Mouse (Mus musculus): ENCODE results near the gene Cldn10. TPM values are rescaled to one million over a fixed set of nuclear protein-coding genes. Genes with fewer than 3 reads are reported as not detected.

The Cldn10 gene
- polyA plus RNA-seq, 1 experiment from 2014 or later: 60.4 TPM

GRCm38 (mm10) chr14:118793416-118793815 is 5.7 kb downstream of the Cldn10 start:
- Histone ChIP-seq H3K4me3 (replicated peaks; ENCODE audit: low read length) (no peak overlapping the region), H3K4me1 (ENCODE audit: control insufficient read depth, insufficient read depth, low read length) (peaks cover 8% of the 10 kb centered on the region; the same call in 1 of the 2 replicates), H3K27me3 (ENCODE audit: control insufficient read depth, insufficient read depth, low read length) (no peaks in the 10 kb centered on the region), H3K9ac (ENCODE audit: low read length) (no peak overlapping the region), H3K4me2 (ENCODE audit: low read depth, low read length) (no peak overlapping the region), H3K36me3 (ENCODE audit: control insufficient read depth, insufficient read depth, low read length) (no peaks in the 10 kb centered on the region), H3K9me3 (replicated peaks; ENCODE audit: control insufficient read depth, low read length) (no peaks in the 10 kb centered on the region), H3K27ac (ENCODE audit: low read length) (no peak overlapping the region)
- no peak for ATAC-seq (ENCODE audit: insufficient read depth, low FRiP score)
- 87% methylated on average over 6 of the region's 6 CpGs for whole genome bisulfite sequencing

DNA sequence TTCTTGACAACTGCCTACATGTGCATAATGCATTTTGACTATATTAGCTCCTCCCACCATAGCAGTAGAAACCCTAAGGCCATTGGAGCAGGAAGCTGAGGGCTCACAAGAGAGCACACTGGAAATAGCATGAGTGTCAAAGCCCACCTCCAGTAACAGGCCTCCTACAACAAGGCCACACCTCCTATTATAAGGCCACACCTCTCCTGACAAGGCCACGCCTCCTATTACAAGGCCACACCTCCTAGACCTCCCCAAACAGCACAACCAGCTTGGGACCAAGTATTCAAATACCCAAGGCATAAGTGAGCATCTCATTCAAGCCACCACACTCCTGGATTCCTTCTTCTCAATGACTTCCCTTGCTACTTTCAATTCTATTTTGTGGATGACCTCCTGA is 6.5 kb downstream of the Cldn10 start:
- Histone ChIP-seq H3K27me3 (ENCODE audit: control insufficient read depth, insufficient read depth, low read length) (no peaks in the 10 kb centered on the region), H3K36me3 (ENCODE audit: control insufficient read depth, insufficient read depth, low read length) (no peaks in the 10 kb centered on the region), H3K4me1 (ENCODE audit: control insufficient read depth, insufficient read depth, low read length) (peaks cover 8% of the 10 kb centered on the region; the same call in 1 of the 2 replicates), H3K9ac (ENCODE audit: low read length) (no peak overlapping the region), H3K4me2 (ENCODE audit: low read depth, low read length) (no peak overlapping the region), H3K9me3 (replicated peaks; ENCODE audit: control insufficient read depth, low read length) (no peaks in the 10 kb centered on the region), H3K27ac (ENCODE audit: low read length) (no peak overlapping the region), H3K4me3 (replicated peaks; ENCODE audit: low read length) (no peak overlapping the region)
- WGBS: 43% methylated on average over 1 of the region's 1 CpGs
- no peak for ATAC-seq (ENCODE audit: insufficient read depth, low FRiP score)

GRCm38 (mm10) chr14:118794893-118795292 is 7.2 kb downstream of the Cldn10 start:
- peaks cover 8% of the 10 kb centered on the region; the same call in 1 of the 2 replicates for H3K4me1 ChIP-seq (ENCODE audit: control insufficient read depth, insufficient read depth, low read length)
- no peak overlapping the region for H3K4me2 ChIP-seq (ENCODE audit: low read depth, low read length)
- H3K4me3 ChIP-seq (replicated peaks; ENCODE audit: low read length): no peak overlapping the region
- H3K9me3 ChIP-seq (replicated peaks; ENCODE audit: control insufficient read depth, low read length): no peaks in the 10 kb centered on the region
- no peaks in the 10 kb centered on the region for H3K27me3 ChIP-seq (ENCODE audit: control insufficient read depth, insufficient read depth, low read length)
- H3K9ac ChIP-seq (ENCODE audit: low read length): no peak overlapping the region
- H3K27ac ChIP-seq (ENCODE audit: low read length): no peak overlapping the region
- WGBS: 80% methylated on average over 2 of the region's 2 CpGs
- ATAC-seq (ENCODE audit: insufficient read depth, low FRiP score): no peak
- no peaks in the 10 kb centered on the region for H3K36me3 ChIP-seq (ENCODE audit: control insufficient read depth, insufficient read depth, low read length)

DNA sequence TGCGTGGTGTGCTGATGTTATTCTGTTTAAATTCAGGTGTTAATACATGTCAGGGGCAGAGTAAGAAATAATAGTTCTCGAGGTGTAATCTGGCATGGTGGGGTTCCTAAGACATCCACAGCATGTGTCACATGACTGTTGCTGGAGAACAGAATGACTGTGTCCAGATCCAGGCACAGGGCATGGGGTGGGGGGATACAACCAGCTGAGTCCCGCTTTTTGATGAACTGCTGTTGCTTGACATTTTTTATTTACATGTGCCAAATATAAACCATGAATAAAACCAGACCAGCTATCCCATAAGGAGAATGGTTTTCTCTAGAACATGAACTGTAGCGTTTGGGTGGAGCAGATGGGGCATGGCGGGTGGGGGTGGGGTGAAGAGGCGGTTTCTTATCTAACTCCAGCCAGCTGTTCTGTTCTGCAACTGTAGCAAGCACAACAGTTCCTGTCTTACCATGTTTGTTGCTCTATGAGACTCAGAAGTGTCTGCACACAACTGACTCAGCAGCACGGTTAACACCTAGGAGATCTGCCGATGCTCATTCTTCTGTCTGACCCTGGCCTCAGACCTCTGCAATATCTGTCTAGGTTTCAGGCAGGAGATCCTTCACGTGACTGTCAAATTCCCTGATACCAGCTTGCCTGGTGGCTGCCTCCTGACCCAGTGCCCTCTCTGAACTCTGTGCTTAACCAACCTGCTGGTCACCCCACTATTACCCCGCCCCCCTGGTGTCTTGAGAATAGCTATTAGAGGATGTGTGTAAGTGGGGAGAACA is 8.4 kb downstream of the Cldn10 start:
- peaks cover 8% of the 10 kb centered on the region; the same call in 1 of the 2 replicates for H3K4me1 ChIP-seq (ENCODE audit: control insufficient read depth, insufficient read depth, low read length)
- H3K4me2 ChIP-seq (ENCODE audit: low read depth, low read length): no peak overlapping the region
- H3K9me3 ChIP-seq (replicated peaks; ENCODE audit: control insufficient read depth, low read length): no peaks in the 10 kb centered on the region
- peak; percentile 72 for ATAC-seq (ENCODE audit: insufficient read depth, low FRiP score)
- H3K27ac ChIP-seq (ENCODE audit: low read length): no peak overlapping the region
- no peaks in the 10 kb centered on the region for H3K27me3 ChIP-seq (ENCODE audit: control insufficient read depth, insufficient read depth, low read length)
- H3K4me3 ChIP-seq (replicated peaks; ENCODE audit: low read length): no peak overlapping the region
- H3K9ac ChIP-seq (ENCODE audit: low read length): no peak overlapping the region
- no peaks in the 10 kb centered on the region for H3K36me3 ChIP-seq (ENCODE audit: control insufficient read depth, insufficient read depth, low read length)
- 43% methylated on average over 10 of the region's 10 CpGs for WGBS

DNA sequence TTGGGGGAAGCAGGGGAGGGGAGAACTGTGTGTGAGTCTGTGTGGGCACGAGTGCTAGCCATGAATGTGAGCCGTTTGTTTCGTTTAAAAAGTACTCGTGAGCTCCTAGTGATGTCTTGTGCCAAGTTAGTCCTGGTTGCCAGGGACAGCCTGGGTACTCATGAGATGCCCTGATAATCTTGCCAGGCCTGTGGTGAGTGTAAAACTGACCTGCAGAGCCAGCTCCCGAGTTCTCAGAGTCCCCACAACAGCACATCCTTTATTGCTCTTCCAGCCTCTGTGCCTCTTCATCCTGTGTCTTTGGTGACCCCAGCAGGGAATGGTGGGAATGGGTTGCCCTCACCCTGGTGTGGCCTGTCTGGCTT is 9.0 kb downstream of the Cldn10 start:
- Histone ChIP-seq H3K27me3 (ENCODE audit: control insufficient read depth, insufficient read depth, low read length) (no peaks in the 10 kb centered on the region), H3K4me1 (ENCODE audit: control insufficient read depth, insufficient read depth, low read length) (peaks cover 8% of the 10 kb centered on the region; the same call in 1 of the 2 replicates), H3K9ac (ENCODE audit: low read length) (no peak overlapping the region), H3K9me3 (replicated peaks; ENCODE audit: control insufficient read depth, low read length) (no peaks in the 10 kb centered on the region), H3K36me3 (ENCODE audit: control insufficient read depth, insufficient read depth, low read length) (no peaks in the 10 kb centered on the region), H3K27ac (ENCODE audit: low read length) (no peak overlapping the region), H3K4me3 (replicated peaks; ENCODE audit: low read length) (no peak overlapping the region), H3K4me2 (ENCODE audit: low read depth, low read length) (no peak overlapping the region)
- no peak for ATAC-seq (ENCODE audit: insufficient read depth, low FRiP score)
- 47% methylated on average over 5 of the region's 5 CpGs for WGBS

DNA sequence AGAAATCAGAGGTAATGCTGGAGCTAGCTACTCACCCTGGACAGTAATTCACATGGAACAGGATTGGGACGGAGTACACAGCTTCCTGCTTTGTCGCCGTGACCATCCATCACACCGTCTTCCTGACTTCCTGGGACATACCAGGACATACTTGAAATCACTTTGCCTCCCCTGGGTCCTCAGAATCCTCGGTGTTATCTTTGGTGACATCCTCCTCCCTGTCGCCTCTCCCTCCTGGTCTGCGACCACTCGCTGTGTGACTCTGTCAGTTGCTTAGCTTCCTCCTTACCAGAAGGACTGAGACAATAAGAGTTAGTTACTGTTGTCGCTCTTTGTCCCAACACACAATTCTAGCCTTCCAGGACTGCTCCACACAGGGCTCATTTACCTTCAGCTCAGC is 9.6 kb downstream of the Cldn10 start:
- 69% methylated on average over 9 of the region's 9 CpGs for WGBS
- no peak overlapping the region for H3K4me3 ChIP-seq (replicated peaks; ENCODE audit: low read length)
- H3K36me3 ChIP-seq (ENCODE audit: control insufficient read depth, insufficient read depth, low read length): no peaks in the 10 kb centered on the region
- H3K4me1 ChIP-seq (ENCODE audit: control insufficient read depth, insufficient read depth, low read length): peaks cover 8% of the 10 kb centered on the region; the same call in 1 of the 2 replicates
- no peak overlapping the region for H3K27ac ChIP-seq (ENCODE audit: low read length)
- H3K9me3 ChIP-seq (replicated peaks; ENCODE audit: control insufficient read depth, low read length): no peaks in the 10 kb centered on the region
- no peak for ATAC-seq (ENCODE audit: insufficient read depth, low FRiP score)
- no peaks in the 10 kb centered on the region for H3K27me3 ChIP-seq (ENCODE audit: control insufficient read depth, insufficient read depth, low read length)
- no peak overlapping the region for H3K9ac ChIP-seq (ENCODE audit: low read length)
- no peak overlapping the region for H3K4me2 ChIP-seq (ENCODE audit: low read depth, low read length)

DNA sequence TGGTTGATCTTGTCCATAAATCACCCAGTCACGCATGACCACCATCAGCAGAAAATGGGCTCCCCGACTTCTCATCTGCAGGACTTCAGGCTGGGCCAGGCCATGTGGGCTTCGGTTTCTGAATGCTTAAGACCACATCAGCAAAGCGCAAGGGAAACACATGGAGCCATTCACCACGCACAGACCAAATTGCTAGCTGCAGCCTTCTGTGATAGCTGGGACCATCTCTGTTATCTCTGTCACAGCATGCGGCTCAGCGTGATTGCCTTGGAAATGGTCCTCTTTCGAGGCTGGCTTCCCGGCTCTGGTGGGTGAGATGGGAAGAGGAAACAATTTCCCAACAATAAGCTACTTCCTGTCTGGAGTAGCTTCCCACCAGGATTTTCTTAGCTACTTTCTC is 12.2 kb downstream of the Cldn10 start:
- peaks cover 8% of the 10 kb centered on the region; the same call in 1 of the 2 replicates for H3K4me1 ChIP-seq (ENCODE audit: control insufficient read depth, insufficient read depth, low read length)
- H3K4me3 ChIP-seq (replicated peaks; ENCODE audit: low read length): no peak overlapping the region
- no peak overlapping the region for H3K27ac ChIP-seq (ENCODE audit: low read length)
- H3K36me3 ChIP-seq (ENCODE audit: control insufficient read depth, insufficient read depth, low read length): no peaks in the 10 kb centered on the region
- ATAC-seq (ENCODE audit: insufficient read depth, low FRiP score): no peak
- H3K9ac ChIP-seq (ENCODE audit: low read length): no peak overlapping the region
- no peaks in the 10 kb centered on the region for H3K27me3 ChIP-seq (ENCODE audit: control insufficient read depth, insufficient read depth, low read length)
- 61% methylated on average over 9 of the region's 9 CpGs for WGBS
- H3K9me3 ChIP-seq (replicated peaks; ENCODE audit: control insufficient read depth, low read length): no peaks in the 10 kb centered on the region
- no peak overlapping the region for H3K4me2 ChIP-seq (ENCODE audit: low read depth, low read length)

GRCm38 (mm10) chr14:118803936-118804335 is 16.2 kb downstream of the Cldn10 start:
- Histone ChIP-seq H3K36me3 (ENCODE audit: control insufficient read depth, insufficient read depth, low read length) (no peaks in the 10 kb centered on the region), H3K4me2 (ENCODE audit: low read depth, low read length) (no peak overlapping the region), H3K9ac (ENCODE audit: low read length) (no peak overlapping the region), H3K9me3 (replicated peaks; ENCODE audit: control insufficient read depth, low read length) (no peaks in the 10 kb centered on the region), H3K27ac (ENCODE audit: low read length) (no peak overlapping the region), H3K4me1 (ENCODE audit: control insufficient read depth, insufficient read depth, low read length) (no peaks in the 10 kb centered on the region), H3K4me3 (replicated peaks; ENCODE audit: low read length) (no peak overlapping the region), H3K27me3 (ENCODE audit: control insufficient read depth, insufficient read depth, low read length) (no peaks in the 10 kb centered on the region)
- WGBS: 36% methylated on average over 7 of the region's 7 CpGs
- no peak for ATAC-seq (ENCODE audit: insufficient read depth, low FRiP score)

GRCm38 (mm10) chr14:118804351-118804750 is 16.6 kb downstream of the Cldn10 start:
- Histone ChIP-seq H3K27me3 (ENCODE audit: control insufficient read depth, insufficient read depth, low read length) (no peaks in the 10 kb centered on the region), H3K9me3 (replicated peaks; ENCODE audit: control insufficient read depth, low read length) (no peaks in the 10 kb centered on the region), H3K9ac (ENCODE audit: low read length) (no peak overlapping the region), H3K4me1 (ENCODE audit: control insufficient read depth, insufficient read depth, low read length) (no peaks in the 10 kb centered on the region), H3K36me3 (ENCODE audit: control insufficient read depth, insufficient read depth, low read length) (no peaks in the 10 kb centered on the region), H3K4me2 (ENCODE audit: low read depth, low read length) (no peak overlapping the region), H3K4me3 (replicated peaks; ENCODE audit: low read length) (no peak overlapping the region), H3K27ac (ENCODE audit: low read length) (no peak overlapping the region)
- 36% methylated on average over 6 of the region's 6 CpGs for WGBS
- ATAC-seq (ENCODE audit: insufficient read depth, low FRiP score): no peak
